Mouse (Mus musculus): ENCODE results near the gene Atad2b.

GRCm38 (mm10) chr12:5048104-5048503, 131.0 kb downstream of the Atad2b start:
- TF ChIP-seq CTCF (IDR thresholded peaks at IDR 0.05; ENCODE audit: low read depth, low read length): no peak
- no peak for TF ChIP-seq POLR2AphosphoS5 (IDR thresholded peaks at IDR 0.05; ENCODE audit: insufficient replicate concordance, low read depth, low read length)
- TF ChIP-seq TAL1 (conservative IDR thresholded peaks at IDR 0.05; ENCODE audit: low read depth, low read length): no peak

All from G1E (cell line).